Mouse (Mus musculus) left cerebral cortex, postnatal 14 days (tissue): ENCODE data around the gene Spi1. TPM values are rescaled to one million over a fixed set of nuclear protein-coding genes. Genes with fewer than 3 reads are reported as not detected.

Experiments
- DNase-seq, 2 experiments: peaks; one replicate each; pipeline ENCODE4 v3.0.0; 2021 to 2022; ENCODE audit warnings: low spot score in 2 of 2, mixed read lengths in 1 of 2
- intact Hi-C: fragments of 180-260 bp; cut with DNase I; formaldehyde crosslinking; loops from one replicate; pipeline ENCODE4 v1.15.1; 2025
- total RNA-seq, 2 experiments: library from RNA; stranded (reverse); gene quantifications; 2 replicates each; pipeline ENCODE4 v1.2.3; 2021

The Spi1 gene
- total RNA-seq, 2 experiments from 2014 or later: 4.3 to 4.7 TPM

DNA sequence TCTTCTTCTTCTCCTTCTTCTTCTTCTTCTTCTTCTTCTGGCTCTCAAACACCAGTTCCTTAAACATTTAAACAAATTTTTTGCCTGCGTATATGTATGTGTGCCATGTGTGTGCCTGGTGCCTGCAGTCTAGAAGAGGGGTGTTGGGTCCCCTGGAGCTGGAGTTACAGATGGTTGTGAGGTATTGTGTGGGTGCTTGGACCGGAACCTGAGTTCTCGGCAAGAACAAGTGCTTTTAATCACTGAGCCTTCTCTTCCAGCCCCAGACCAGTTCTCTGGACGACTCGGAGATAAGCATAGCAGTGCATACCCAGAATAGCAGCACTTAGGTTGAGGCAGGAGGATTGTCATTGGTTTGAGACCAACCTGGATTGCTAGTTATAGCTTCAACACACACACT, 34.7 kb downstream of the Spi1 start:
- intact Hi-C loops: loop anchor here (10.0 kb wide), 1 partner anchor 118 kb away; the partner anchor contains the start of gene Ddb2
- DNase-seq: no peak

DNA sequence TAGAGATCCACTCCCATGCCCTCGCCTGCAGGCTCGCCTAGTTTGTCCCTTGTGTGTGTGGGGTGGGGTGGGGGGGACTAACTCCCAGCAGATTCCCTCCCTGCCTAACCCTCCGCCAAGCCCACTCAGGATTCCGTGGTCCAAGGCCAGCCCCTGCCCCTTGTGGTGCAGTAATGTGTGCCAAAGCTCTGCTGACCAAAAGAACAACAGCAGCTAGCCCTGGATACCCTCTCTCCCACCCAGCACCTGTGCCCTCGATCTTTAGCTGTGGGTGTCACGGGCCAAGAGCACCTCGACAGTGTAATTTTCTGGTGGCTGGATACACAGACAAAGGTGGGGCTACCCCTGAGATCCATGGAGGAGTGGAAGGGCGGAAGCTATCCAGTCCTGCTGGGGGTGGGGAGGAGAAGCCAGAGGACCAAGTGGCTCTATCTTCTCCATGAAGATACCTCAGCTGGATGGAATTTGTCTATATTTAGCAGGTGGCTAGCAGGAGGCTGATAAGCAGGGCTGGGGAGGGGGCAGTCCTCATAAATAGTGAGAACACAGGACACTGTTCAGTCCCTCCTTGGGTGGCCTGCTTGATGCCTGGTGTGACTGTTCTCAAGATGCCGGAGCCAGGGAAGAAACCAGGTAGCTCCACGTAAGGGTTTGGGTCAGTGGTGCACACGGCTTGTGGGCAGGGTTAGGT, 35.5 kb downstream of the Spi1 start, which contains the start of gene Mybpc3:
Mybpc3 (plus strand) TSS at position 560 of the 691 bp plus-strand sequence.
- intact Hi-C loops: loop anchor here (10.0 kb wide), 1 partner anchor 117 kb away; the partner anchor contains the start of gene Ddb2
- DNase-seq: no peak

DNA sequence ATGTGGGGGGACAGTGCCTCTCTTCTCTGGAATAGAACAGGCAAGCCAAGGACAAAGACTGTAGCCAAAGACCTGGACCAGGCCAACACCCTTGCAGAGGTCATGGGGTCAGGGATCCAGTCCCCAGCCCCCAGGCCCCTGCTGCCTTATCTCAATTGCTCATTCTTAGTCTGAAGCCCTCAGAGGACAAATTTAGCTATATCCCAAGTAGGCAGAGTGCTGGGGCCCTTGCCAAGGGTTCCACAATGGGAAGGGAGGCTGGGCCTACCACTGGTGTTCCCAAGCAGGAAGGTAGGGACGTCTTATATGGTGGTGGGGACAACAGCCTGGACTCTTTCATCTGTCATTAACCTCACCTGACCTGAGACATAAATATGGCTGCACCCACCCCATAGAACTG, 36.5 kb downstream of the Spi1 start:
- intact Hi-C loops: loop anchor here (10.0 kb wide), 1 partner anchor 116 kb away; the partner anchor contains the start of gene Ddb2
- DNase-seq: no peak

DNA sequence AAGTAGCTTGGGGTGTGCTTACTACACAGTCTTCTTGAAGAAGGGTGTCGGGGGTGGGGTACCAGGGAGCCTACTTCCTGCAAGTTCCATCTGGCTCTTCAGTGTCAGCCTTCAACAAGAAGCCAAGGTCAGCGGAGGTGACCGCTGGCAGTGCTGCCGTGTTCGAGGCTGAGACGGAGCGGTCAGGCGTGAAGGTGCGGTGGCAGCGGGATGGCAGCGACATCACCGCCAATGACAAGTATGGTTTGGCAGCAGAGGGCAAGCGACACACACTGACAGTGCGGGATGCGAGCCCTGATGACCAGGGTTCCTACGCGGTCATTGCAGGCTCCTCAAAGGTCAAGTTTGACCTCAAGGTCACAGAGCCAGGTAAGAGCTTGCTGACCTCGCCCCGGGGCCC, 36.9 kb downstream of the Spi1 start:
- DNase-seq: no peak
- intact Hi-C loops: loop anchor here (10.0 kb wide), 1 partner anchor 116 kb away; the partner anchor contains the start of gene Ddb2

DNA sequence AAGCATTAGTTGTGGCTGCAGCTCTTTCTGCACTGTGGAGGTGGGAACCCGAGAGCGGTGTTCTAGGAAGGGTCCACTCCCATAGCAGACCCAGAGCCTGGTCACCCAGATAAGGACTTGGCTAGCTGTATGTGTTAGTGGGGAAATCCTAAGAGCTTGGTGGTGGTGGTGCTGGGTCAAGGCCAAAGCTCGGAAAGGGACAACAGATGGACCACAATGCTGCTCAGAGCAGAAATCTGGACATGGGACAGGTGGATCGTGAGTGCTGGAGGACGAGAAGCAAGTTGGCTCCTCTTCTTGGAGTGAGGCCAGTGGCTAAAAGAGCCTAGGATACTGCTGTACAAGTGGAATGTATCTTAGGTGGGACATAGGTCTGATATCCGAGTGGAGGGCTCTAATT, 37.4 kb downstream of the Spi1 start:
- intact Hi-C loops: loop anchor here (10.0 kb wide), 1 partner anchor 115 kb away; the partner anchor contains the start of gene Ddb2
- DNase-seq: no peak

DNA sequence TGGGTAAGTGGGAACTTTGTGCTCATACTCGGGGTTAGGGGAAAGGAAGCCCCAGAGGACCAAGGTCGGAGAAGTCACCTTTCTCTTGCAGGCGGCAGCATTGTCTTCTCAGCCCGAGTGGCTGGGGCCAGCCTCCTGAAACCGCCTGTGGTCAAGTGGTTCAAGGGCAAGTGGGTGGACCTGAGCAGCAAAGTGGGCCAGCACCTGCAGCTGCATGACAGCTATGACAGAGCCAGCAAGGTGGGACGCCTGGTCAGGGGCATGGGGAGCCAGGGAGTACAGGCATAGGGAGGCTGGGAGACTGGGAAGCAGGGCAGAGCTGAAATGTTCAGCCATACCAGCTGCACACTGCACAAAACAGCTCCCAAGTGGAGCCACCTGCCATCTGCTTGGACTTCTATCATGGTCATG, 38.1 kb downstream of the Spi1 start:
- intact Hi-C loops: no loop called here
- no peak for DNase-seq

DNA sequence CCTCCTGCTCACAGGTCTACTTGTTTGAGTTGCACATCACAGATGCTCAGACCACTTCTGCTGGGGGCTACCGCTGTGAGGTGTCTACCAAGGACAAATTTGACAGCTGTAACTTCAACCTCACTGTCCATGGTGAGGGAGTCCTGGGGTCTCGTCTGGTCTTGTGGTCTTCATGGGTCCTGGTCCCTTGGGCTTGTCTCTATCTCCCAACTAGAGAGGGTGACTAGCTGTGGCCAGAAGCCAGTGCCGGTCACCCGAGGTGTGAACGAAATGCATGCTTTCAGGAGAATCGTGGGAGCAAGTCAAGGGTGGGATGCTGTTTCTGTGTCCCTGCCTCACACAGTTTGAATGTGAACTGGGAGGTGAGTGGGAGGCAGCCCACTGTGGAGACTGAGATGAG, 38.8 kb downstream of the Spi1 start:
- intact Hi-C loops: no loop called here
- no peak for DNase-seq

DNA sequence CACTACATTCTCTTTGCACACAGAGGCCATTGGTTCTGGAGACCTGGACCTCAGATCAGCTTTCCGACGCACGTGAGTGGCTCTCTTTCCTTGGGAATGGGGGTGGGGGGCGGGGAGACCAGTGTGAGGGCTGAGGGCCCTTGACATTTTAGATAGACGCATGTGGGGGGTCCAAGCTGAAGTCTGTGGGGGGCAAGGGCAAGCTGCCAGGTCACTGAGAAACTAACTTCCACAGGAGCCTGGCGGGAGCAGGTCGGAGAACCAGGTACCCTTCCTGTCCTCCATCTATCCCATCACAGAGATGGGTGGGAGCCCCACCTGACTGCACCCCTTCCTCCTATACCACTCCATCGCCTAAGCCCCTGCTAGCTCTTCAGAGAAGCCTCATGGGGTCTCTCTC, 39.3 kb downstream of the Spi1 start:
- no peak for DNase-seq
- intact Hi-C loops: no loop called here

DNA sequence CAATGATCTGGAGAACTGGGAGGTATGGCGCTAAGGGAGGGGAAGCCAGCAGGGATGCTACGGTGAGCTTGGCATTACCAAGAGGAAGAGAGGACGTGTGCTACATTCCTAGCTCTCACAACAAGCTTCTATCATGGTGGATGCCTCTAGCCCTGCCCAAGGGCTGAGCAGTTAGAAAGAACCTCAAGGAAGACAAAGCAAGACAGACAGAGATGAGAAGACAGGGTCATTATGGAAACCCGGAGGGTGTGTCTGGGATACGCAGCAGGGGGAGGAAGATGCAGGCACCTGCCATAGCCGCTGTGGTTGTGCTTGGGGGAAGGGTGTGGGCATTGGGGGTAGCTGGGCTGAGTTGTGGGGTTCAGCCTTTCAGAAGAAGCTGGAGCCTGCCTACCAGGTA, 41.3 kb downstream of the Spi1 start:
- no peak for DNase-seq
- intact Hi-C loops: no loop called here

DNA sequence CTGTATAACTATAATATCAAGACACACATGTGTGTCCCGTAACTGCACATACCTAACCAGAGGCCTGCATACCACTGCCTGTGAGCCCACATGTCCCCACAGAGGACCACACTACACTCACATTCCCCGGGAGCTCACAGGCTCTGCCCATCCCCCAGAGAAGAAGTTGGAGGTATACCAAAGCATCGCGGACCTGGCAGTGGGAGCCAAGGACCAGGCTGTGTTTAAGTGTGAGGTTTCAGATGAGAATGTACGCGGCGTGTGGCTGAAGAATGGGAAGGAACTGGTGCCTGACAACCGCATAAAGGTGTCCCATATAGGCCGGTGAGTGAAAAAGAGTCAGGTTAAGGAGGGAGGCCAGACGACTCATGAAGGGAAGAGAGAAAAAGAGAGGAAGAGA, 42.9 kb downstream of the Spi1 start:
- DNase-seq: no peak
- intact Hi-C loops: no loop called here

DNA sequence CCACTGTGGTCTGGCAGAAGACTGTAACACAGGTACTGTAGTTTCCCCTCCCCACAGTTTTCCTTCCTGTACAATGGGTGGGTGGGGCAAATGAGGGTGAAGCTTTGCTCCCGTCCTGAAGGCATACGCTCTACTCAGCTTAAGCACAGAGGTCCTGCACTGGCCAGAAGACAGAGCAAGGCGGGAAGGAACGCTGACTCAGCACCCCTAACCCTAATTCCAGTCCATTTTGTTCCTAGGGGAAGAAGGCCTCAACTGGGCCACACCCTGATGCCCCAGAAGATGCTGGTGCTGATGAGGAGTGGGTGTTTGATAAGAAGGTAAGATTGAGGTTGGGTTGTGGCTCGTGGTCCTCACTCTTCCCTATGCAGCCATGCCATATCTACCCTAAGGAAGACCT, 46.6 kb downstream of the Spi1 start:
- intact Hi-C loops: no loop called here
- no peak for DNase-seq

DNA sequence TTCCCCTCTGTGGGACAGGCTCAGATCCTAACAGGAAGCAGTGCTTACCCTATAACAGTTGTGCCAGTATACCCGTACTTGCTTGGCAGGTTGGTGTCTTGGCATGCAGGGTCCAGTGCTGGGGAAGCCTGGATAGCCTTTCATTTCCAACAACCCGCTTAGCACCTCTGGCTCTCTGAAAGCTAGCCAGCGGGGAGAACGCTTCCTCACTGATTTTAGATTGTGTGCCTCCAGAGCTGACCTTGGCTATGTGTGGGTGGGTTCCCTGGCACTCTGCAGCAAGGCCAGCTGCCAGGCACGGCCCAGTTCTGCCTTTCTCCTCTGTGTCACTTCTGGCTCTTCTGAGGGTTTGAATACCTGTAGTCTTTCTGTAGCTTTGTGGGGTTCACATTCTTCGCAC, 47.9 kb downstream of the Spi1 start:
- DNase-seq: no peak
- intact Hi-C loops: no loop called here

DNA sequence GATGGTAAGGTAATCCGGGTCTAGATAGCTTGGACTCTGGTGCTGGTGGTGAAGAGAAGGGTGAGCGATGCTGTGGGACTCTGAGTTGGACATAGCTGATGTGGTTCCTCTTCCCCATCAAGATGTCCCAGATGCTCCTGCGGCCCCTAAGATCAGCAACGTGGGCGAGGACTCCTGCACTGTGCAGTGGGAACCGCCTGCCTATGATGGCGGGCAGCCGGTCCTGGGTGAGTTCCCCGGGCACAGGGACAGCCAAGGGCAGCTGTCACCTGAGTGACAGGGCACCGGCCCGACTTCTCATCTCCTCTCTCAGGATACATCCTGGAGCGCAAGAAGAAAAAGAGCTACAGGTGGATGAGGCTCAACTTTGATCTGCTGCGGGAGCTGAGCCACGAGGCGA, 49.1 kb downstream of the Spi1 start:
- DNase-seq: no peak
- intact Hi-C loops: no loop called here

DNA sequence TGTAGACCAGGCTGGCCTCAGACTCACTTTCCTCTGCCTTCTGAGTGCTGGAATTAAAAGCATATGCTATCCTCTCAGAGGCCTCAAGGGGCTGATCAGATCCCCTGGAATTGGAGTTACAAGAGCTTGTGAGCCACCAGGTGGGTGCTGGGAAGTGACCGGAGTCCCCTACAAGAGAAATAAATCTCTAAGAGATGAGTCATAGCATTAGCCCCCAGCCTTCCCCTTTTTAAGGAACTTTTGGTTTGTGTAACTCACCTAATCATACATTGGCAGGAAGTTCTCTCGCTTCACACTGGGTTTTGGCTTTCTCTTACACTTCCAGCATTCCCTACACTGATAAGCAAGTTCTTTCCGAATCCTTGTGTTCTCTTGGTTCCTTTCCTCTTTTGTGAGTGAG, 49.8 kb downstream of the Spi1 start:
- intact Hi-C loops: no loop called here
- DNase-seq: no peak

DNA sequence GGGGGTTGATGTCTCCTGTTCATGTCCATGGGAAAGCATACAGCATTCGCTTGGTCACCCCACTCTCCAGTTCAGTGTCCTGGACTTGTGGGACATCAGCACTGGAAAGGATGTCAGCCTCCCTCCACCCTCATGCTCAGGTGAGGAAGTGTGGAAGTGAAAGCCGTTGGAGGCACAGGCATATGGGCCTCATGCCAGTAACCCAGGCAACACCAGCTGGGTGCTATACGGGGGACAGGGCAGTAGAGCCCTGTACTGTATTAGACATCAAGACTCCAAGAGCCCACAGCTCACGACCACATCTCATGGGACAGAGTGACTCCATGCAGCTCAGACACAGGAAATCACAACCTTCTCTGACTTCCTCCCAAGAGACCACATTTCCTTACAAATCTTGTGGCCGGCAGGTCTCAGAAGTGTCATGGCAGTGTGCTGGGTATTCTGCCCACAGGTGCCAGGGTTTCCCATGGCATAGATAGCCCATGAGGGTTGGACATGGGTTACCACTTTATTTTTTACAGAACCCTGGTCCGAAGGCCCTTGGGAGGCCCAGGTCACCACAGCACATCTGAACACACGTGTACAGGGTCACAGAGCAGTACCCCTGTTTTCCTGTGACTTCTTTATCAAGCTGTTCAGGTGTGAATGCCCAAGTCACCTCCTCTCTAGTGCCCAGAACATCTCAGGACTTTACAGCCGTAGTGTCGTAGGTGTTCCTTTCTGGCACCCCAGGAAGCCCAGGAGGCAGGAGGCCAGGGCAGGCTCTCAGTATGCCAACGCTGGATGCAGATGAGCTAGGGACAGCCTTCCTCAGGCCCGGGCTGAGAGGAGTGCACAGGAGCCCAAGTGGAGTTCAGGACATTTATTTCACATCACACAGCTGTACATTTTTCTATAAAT, 54.6 kb downstream of the Spi1 start:
- DNase-seq: no peak
- intact Hi-C loops: no loop called here

DNA sequence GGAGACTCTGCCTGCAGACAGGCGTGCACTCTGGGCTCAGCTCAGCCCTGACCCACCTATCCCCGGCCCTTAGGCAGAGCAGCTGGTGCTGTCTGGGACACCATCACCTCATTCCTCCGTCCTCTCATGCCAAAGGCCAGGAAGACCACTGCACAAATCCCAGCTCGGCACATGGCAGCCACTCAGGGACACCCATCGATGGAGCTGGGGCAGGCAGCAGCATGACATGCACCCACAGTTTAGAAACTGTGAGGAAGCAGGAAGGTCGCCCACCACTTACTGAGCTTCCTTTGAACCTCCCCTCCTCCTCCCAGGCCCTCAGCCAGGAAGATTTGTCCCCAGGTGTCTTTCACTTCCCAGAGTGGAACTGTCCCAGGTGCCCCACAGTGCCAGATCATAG, 55.3 kb downstream of the Spi1 start:
- intact Hi-C loops: no loop called here

DNA sequence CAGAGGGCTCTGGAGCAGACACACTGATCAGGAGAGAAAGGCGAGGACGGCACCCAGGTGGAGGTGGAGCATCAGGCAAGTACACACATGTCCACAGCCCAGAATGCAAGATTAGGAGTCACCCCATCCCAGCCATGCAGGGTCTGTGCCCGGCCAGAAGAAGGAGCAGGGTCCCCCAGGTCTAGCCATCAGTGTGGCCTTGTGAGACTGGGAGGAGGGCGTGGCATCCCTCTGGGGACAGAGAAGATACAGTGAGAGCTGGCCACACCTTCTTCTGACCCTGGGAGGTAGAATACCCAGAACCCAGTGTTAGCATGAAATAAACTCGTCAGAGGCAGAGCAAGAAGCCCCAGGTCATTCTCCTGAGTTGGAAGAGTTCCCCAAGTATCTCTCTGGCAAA, 57.1 kb downstream of the Spi1 start:
- no peak for DNase-seq
- intact Hi-C loops: no loop called here

More for the DNA sequence above, 55.3 kb downstream of the Spi1 start:
- no peak for DNase-seq

DNA sequence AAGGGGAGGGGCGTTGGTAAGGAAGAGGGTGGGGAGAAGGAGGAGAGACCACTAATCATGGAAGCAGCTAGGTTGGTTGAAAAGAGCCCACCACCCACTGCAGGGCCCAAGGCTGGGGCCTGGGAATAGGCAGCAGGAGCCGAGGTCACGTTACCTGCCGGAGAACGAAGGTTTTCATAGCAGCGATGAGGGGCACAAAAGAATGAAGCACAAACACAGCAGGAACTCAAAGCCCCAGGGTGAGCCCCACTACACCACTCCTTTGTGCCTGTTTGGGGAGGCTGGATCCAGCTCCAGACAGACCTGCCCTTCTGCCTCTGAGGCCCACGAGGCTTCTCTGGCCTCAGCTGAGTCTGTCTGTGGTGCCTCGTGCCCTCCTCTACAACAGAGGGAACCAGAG, 57.6 kb downstream of the Spi1 start:
- intact Hi-C loops: no loop called here

DNA sequence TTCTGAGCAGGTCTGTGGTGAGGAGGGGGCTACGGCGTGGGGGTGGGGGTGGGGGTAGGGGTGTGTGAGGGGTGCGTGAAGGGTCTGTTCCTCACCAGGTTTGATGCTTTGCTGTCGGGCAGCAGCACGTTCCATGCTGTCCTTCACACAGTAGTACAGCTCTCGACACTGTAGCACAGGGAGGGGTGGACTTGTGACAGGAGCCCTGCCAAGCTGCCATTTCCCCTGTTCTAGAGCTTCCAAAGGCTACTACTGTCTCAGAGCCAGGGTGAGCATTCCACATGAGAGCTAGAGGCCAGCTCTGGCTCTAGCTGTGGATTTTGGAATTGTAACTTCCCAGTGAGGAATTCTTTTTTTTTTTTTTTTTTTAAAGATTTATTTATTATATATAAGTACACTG, 60.7 kb downstream of the Spi1 start:
- DNase-seq: no peak
- intact Hi-C loops: no loop called here

More for the DNA sequence above, 57.6 kb downstream of the Spi1 start:
- DNase-seq: no peak

DNA sequence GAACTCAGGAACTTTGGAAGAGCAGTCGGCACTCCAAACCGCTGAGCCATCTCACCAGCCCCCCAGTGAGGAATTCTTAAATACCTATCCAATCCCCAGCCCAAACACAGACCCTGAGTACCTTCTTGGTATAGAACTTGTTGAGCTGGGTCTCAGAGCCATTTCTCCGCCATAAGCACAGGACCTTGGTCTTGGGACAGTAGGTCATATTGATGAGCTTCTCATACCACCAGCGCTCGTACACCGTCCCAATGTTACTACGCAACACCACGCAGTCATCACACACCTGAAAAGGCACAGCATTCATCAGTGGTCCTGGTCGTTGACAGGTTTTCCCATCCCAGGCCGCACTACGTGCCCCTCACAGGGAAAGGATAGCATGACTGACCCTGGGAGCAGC, 61.2 kb downstream of the Spi1 start:
- DNase-seq: no peak
- intact Hi-C loops: no loop called here

DNA sequence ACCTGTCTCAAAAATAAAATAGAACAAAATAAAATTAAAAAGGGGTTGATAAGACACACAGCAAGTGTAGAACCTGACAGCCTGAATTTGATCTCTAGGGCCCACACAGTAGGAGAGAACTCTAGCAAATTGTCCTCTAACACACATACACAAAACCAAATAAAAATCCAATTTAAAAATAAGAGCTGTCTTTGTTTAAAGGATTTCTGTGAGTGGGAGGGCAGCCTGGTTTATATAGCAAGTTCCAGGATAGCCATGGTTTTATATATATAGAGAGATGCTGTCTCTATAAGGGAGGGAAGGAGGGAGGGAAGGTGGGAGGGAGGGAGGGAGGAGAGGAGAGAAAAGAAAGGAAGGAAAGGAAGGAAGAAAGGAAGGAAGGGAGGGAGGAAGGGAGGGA, 65.9 kb downstream of the Spi1 start:
- DNase-seq: no peak
- intact Hi-C loops: no loop called here
